Mouse (Mus musculus) forebrain, embryonic 16.5 days (tissue): Measurements from ENCODE around the gene Kif12. TPM values are rescaled to one million over a fixed set of nuclear protein-coding genes. Genes with fewer than 3 reads are reported as not detected.
A peak's percentile ranks its signal among the peaks of the same experiment; 100 is the strongest.

Experiments used
- ATAC-seq: fragments of 200-750 bp; cut with Nextera tagmentation; 2 replicates; pipeline ENCODE4 v1.8.0; 2017; ENCODE audit warnings: mild to moderate bottlenecking, moderate library complexity
- H3K27ac ChIP-seq: fragments of 300-500 bp; sonication (generic); 2 replicates; pipeline ENCODE4 v1.5.1; 2014; ENCODE audit warnings: low read length, control low read depth
- H3K27me3 ChIP-seq: fragments of 300-500 bp; sonication (generic); replicated peaks from 2 replicates; pipeline ENCODE4 v1.6.1; 2014; ENCODE audit warnings: low read length; ENCODE audit not compliant: control insufficient read depth, insufficient read depth
- H3K36me3 ChIP-seq: fragments of 300-500 bp; sonication (generic); 2 replicates; pipeline ENCODE4 v1.6.1; 2014; ENCODE audit not compliant: control insufficient read depth, insufficient read depth
- H3K4me1 ChIP-seq: fragments of 300-500 bp; sonication (generic); replicated peaks from 2 replicates; pipeline ENCODE4 v1.6.1; 2014; ENCODE audit warnings: low read length; ENCODE audit not compliant: control insufficient read depth, insufficient read depth
- H3K4me2 ChIP-seq: fragments of 300-500 bp; sonication (generic); 2 replicates; pipeline ENCODE4 v1.6.1; 2014; ENCODE audit warnings: mild to moderate bottlenecking, low read length, control low read depth
- H3K4me3 ChIP-seq: fragments of 300-500 bp; sonication (generic); replicated peaks from 2 replicates; pipeline ENCODE4 v1.5.1; 2014; ENCODE audit warnings: mild to moderate bottlenecking, low read length, control low read depth
- H3K9ac ChIP-seq: fragments of 300-500 bp; sonication (generic); replicated peaks from 2 replicates; pipeline ENCODE4 v1.6.1; 2014; ENCODE audit warnings: low read depth, low read length, control low read depth
- H3K9me3 ChIP-seq: fragments of 300-500 bp; sonication (generic); 2 replicates; pipeline ENCODE4 v1.6.1; 2016; ENCODE audit warnings: low read length; ENCODE audit not compliant: control insufficient read depth
- WGBS: fragments of 180-500 bp; shearing (Covaris S2); extraction: QIAGEN DNeasy Blood & Tissue Kit; methylation state at CpG from one replicate; pipeline ENCODE4 v1.1.7; 2014; 5-methylcytosine and 5-hydroxymethylcytosine counted together
- polyA plus RNA-seq: library from polyadenylated mRNA; unstranded; fragments of >200 nt; fragmentation: Nextera tagmentation; extraction: Ambion mirVana; gene quantifications from 2 replicates; pipeline ENCODE4 v1.2.1, GENCODE M21; 2015

Gene Kif12
- polyA plus RNA-seq, 1 experiment from 2014 or later = 0.10 TPM

DNA sequence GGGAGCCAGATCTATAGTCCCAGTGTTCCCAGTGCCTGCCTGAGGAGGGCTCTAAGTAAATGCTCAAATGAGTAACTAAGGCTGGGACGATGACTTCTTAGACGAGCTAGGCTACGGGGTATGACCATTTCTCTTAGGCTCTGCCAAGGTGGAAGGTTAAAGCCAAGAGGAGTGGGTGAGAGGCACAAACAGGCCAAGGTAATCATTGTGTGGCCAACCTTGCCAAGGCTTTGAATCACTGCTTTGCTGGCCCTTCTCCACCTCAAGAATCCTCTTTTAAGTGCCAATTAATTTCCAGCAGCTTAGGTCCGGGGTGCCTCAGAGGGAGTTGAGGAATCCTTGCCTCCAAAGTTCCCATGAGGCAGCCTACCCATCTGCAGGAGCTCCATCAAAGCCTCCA, 1.9 kb downstream of the Kif12 start:
- H3K27ac ChIP-seq = no peak overlapping the region
- WGBS = 78% methylated on average over 4 of the region's 4 CpGs
- no peaks in the 10 kb centered on the region for H3K4me1 ChIP-seq
- H3K9me3 ChIP-seq = no peaks in the 10 kb centered on the region
- H3K27me3 ChIP-seq = peaks cover 6% of the 10 kb centered on the region; the same call in 1 of the 2 replicates
- H3K36me3 ChIP-seq = no peaks in the 10 kb centered on the region
- no peak for ATAC-seq
- H3K9ac ChIP-seq = no peak overlapping the region
- no peak overlapping the region for H3K4me3 ChIP-seq
- no peak overlapping the region for H3K4me2 ChIP-seq

GRCm38 (mm10) chr4:63166323-63166722, 5.6 kb downstream of the Kif12 start:
- Histone ChIP-seq H3K4me1 (no peaks in the 10 kb centered on the region), H3K9me3 (no peaks in the 10 kb centered on the region), H3K36me3 (no peaks in the 10 kb centered on the region), H3K27ac (no peak overlapping the region), H3K4me3 (no peak overlapping the region), H3K9ac (no peak overlapping the region), H3K4me2 (no peak overlapping the region), H3K27me3 (no peaks in the 10 kb centered on the region)
- 87% methylated on average over 5 of the region's 5 CpGs for WGBS
- no peak for ATAC-seq

DNA sequence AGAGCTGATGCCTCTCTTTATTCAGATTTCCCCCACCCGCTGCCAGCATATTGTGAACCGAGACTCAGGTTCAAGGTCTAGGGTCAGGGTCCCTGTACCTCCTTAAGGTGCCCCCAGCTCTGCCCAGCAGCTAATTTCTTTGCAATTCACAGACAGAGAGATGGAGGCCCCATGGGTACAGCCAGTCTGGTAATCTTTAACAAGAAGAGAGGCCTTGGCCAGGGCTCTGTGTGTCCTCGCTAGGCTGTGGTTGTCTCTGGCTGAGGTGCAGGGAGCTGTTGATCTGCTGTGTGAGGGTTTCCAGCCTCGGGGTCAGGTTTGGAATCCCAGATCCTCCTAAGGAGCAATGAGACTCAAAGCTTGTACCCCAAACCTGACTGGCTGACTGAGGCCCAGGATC, 6.3 kb downstream of the Kif12 start:
- Histone ChIP-seq H3K4me1 (no peaks in the 10 kb centered on the region), H3K9ac (no peak overlapping the region), H3K4me2 (no peak overlapping the region), H3K27me3 (no peaks in the 10 kb centered on the region), H3K27ac (no peak overlapping the region), H3K9me3 (no peaks in the 10 kb centered on the region), H3K36me3 (no peaks in the 10 kb centered on the region), H3K4me3 (no peak overlapping the region)
- 90% methylated on average over 4 of the region's 4 CpGs for WGBS
- no peak for ATAC-seq

- no peaks in the 10 kb centered on the region for H3K27me3 ChIP-seq
- H3K9me3 ChIP-seq = no peaks in the 10 kb centered on the region
- H3K36me3 ChIP-seq = no peaks in the 10 kb centered on the region
- H3K9ac ChIP-seq = no peak overlapping the region
- peak; percentile 93 for ATAC-seq
- H3K4me2 ChIP-seq = no peak overlapping the region
- no peak overlapping the region for H3K4me3 ChIP-seq
- no peaks in the 10 kb centered on the region for H3K4me1 ChIP-seq
- 13% methylated on average over 5 of the region's 5 CpGs for WGBS
- no peak overlapping the region for H3K27ac ChIP-seq
Observed at GRCm38 (mm10) chr4:63158961-63159592, 12.9 kb downstream of the Kif12 start.

DNA sequence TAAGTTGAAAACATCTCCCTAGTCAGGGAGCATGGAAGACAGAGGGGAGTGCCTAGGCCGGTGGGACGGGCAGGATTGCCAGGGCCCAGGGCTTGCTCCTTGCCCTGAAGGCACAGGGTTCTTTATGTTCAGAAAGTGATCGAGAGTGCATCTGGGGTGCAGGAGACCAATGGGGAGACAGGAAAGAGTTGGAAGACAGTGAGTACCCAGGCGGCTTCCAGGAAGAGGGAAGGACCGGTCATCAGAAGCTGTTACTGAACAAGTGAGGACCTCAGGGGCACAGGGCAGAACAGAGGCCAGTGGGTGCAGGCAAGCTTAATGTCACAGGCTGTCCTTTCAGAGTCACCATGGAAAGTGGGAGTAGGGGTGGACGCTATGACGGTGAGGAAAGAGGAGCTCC, 13.7 kb downstream of the Kif12 start:
- no peak overlapping the region for H3K4me3 ChIP-seq
- 89% methylated on average over 7 of the region's 7 CpGs for WGBS
- no peaks in the 10 kb centered on the region for H3K36me3 ChIP-seq
- no peaks in the 10 kb centered on the region for H3K27me3 ChIP-seq
- H3K9me3 ChIP-seq = no peaks in the 10 kb centered on the region
- no peak overlapping the region for H3K9ac ChIP-seq
- ATAC-seq = no peak
- H3K4me2 ChIP-seq = no peak overlapping the region
- H3K4me1 ChIP-seq = no peaks in the 10 kb centered on the region
- H3K27ac ChIP-seq = no peak overlapping the region

GRCm38 (mm10) chr4:63156726-63157634, 15.0 kb downstream of the Kif12 start:
- Histone ChIP-seq H3K4me2 (no peak overlapping the region), H3K27ac (no peak overlapping the region), H3K9me3 (no peaks in the 10 kb centered on the region), H3K4me3 (no peak overlapping the region), H3K4me1 (no peaks in the 10 kb centered on the region), H3K27me3 (no peaks in the 10 kb centered on the region), H3K36me3 (no peaks in the 10 kb centered on the region), H3K9ac (no peak overlapping the region)
- WGBS = 69% methylated on average over 8 of the region's 8 CpGs
- no peak for ATAC-seq

DNA sequence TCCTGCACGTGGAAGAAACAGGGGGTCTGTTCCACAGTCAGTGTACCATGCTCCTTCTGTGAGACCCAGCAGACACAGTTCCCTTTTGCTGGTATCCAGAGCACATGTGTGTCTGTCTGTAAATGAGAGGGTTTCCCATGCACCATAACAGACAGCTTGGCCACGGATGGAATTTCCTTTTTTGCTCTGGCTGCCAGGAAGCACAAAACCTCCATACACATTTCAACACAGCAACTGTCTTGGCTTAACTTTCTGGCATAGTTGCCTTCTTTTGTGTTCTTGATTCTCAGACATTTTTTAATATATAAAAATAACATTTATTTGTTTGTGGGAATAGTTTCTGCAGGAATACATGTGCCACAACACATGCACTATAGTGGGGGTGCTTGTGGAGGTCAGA, 16.3 kb downstream of the Kif12 start:
- Histone ChIP-seq H3K9ac (no peak overlapping the region), H3K4me2 (no peak overlapping the region), H3K9me3 (no peaks in the 10 kb centered on the region), H3K4me3 (no peak overlapping the region), H3K27me3 (no peaks in the 10 kb centered on the region), H3K27ac (no peak overlapping the region), H3K4me1 (no peaks in the 10 kb centered on the region), H3K36me3 (no peaks in the 10 kb centered on the region)
- 72% methylated on average over 2 of the region's 2 CpGs for WGBS
- ATAC-seq = no peak

- H3K27ac ChIP-seq = no peak within 1 kb of the TSS
- H3K27me3 ChIP-seq = no peaks in the 10 kb centered on the region
- no peaks in the 10 kb centered on the region for H3K4me1 ChIP-seq
- no peaks in the 10 kb centered on the region for H3K36me3 ChIP-seq
- H3K9ac ChIP-seq = no peak within 1 kb of the TSS
- H3K9me3 ChIP-seq = no peaks in the 10 kb centered on the region
- no peak within 1 kb of the TSS for H3K4me2 ChIP-seq
- ATAC-seq = no peak
- H3K4me3 ChIP-seq = no peak within 1 kb of the TSS
- WGBS = 57% methylated on average over 5 of the region's 5 CpGs
Observed at GRCm38 (mm10) chr4:63154699-63155098, 17.2 kb downstream of the Kif12 start, which contains the start of gene Ambp. TSS of gene Ambp (minus strand) at chr4:63154799.

- Histone ChIP-seq H3K36me3 (no peaks in the 10 kb centered on the region), H3K27me3 (no peaks in the 10 kb centered on the region), H3K9ac (no peak overlapping the region), H3K9me3 (no peaks in the 10 kb centered on the region), H3K4me1 (no peaks in the 10 kb centered on the region), H3K27ac (no peak overlapping the region), H3K4me3 (no peak overlapping the region), H3K4me2 (no peak overlapping the region)
- WGBS = 67% methylated on average over 4 of the region's 4 CpGs
- ATAC-seq = no peak
Observed at GRCm38 (mm10) chr4:63154028-63154427, 17.9 kb downstream of the Kif12 start.
